Mouse (Mus musculus): Measurements from ENCODE around the gene Smco3.

Gene Smco3

GRCm38 (mm10) chr6:136845706-136846480 lies 10.6 kb upstream of the Smco3 start:
- DNase-seq = no peak

GRCm38 (mm10) chr6:136844903-136845302 lies 9.7 kb upstream of the Smco3 start:
- DNase-seq = no peak

- DNase-seq = no peak
Measured at GRCm38 (mm10) chr6:136837323-136837722, 2.1 kb upstream of the Smco3 start.

DNA sequence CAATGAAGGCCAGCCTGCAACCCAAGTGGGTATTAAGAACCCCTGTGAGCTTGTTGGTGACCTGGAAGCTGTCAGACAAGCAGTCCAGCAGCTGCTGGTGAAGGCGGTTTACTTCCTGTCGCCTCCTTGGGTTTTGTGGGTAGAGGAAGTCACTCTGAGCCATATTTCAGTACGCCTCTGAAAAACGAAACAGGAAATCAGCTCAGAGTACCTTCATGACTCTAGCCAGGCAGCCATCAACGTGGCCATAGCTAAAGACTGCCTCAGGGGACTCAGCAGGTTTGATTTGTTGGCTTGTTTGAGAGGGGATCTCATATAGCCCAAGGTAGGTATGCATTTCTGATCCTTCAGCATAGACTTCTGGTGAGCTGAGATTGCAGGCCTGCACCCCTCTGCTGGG lies 3.5 kb downstream of the Smco3 start:
- peak; percentile 42 to 54 for DNase-seq

GRCm38 (mm10) chr6:136828681-136829080 lies 6.6 kb downstream of the Smco3 start:
- no peak for DNase-seq

DNA sequence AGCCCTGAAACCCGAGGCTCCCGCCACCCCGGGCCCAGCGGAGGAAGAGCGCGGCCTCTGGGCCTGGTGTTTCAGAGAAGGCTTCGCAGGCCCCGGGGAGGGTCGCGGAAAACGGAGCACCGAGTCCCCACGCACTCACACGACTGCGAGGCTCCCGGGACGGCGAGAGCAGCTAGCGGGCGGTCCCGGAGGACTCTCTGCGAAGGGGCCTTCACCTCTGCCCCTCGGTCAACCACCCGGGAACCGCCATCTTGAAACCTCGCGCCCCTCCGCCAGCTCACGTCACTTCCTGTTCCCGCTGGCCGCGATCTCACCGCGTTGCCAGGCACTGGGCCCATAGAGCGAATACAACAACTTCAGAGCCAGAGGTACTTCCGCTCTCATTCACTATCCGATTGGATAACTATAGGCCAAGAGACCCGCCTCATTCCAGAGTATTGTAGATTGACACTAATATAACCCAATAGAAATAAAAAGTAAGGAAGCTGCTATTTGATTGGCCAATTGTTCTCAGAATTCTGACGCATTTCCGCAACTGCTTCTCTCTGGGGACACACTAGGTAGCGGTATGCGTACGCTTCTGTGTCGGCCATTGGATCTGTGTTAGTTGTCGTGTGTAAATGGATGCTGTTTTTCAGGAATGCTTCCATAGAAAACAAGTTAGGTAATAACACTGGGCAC lies 7.2 kb downstream of the Smco3 start, which contains the start of gene Wbp11:
Gene Wbp11, minus strand, starts transcription at position 353 of the 681 bp plus-strand sequence.
- DNase-seq = peak; percentile 90 to 94

- no peak for DNase-seq
Measured at GRCm38 (mm10) chr6:136827516-136827880, 7.8 kb downstream of the Smco3 start, which contains the start of gene BC049715. Gene BC049715, plus strand, starts transcription at chr6:136827626.

GRCm38 (mm10) chr6:136827116-136827515 lies 8.1 kb downstream of the Smco3 start:
- DNase-seq = no peak

DNA sequence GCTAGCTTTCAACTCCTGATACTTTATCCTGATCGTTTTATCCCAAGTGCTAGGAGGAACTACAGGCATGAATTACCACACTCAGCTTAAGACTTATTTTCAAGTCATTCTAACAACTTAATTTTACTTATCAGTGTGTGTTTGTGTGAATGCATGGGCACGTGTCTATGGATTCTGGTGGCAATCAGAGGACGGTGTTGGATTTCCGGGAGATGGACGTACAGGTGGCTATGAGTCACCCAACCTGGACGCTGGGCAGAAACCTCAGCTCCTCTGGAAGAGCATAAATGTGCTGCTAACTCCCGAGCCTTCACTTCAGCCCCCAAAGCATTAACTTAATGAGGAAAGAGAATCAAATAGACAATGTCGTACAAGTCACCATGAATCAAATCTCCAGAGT lies 10.3 kb downstream of the Smco3 start:
- DNase-seq = no peak

- DNase-seq = no peak
Measured at GRCm38 (mm10) chr6:136821086-136821485, 14.2 kb downstream of the Smco3 start.

DNA sequence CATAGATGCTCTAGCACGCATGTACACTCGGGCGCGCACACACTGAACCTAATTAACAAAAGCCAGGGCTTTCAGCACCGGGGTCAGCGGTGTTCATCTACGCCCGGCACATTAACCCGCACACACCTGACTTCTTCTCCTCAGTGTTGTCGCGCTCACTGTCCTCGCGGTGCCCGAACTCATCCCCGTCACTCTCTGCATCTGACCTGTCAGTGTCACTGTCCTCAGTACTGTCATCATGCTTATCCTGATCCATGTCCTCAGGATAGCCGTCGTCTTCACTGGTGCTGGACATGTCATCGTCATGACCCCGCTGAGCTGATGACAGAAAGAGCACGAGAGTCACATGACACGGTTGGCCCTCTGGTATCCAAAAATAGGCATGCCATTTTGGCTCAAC lies 14.9 kb downstream of the Smco3 start:
- DNase-seq = no peak

DNA sequence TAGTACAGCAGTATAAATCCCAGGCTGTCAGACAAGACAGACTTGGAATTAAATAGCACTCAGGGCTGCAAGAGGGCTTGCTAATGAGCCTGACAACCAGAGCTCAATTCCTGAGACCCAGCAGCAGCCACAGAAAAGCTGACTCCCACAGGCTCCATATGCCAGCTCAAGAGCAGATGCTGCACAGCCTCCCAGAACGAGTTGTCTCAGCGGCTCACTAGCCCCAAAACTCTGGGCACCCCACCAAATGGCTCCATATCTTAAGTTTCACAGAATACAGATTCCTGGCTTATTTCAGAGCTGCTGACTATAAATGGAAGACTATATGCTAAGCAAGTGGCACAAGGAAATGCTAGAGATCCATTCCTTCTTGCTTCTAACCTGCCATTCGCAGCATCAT lies 17.7 kb downstream of the Smco3 start:
- no peak for DNase-seq

DNA sequence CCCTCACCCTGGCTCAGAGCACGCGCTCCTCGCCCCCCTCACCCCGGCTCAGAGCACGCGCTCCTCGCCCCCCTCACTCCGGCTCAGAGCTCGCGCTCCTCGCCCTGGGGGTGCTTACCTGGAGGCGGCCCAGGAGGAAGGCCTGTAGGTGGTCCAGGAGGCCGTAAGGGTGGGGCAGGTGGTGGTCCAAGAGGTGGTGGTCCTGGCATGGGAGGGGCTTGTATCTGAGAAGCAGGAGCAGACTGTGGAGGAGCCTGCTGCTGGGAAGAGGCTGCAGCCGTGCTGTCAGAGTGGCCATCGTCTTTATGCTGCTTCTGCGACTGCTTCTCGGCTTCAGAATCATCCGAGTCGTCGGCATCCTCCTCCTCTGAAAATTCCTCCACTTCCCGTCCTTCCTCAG lies 18.4 kb downstream of the Smco3 start:
- DNase-seq = no peak

- DNase-seq = no peak
Measured at GRCm38 (mm10) chr6:136815381-136815780, 19.9 kb downstream of the Smco3 start.

DNA sequence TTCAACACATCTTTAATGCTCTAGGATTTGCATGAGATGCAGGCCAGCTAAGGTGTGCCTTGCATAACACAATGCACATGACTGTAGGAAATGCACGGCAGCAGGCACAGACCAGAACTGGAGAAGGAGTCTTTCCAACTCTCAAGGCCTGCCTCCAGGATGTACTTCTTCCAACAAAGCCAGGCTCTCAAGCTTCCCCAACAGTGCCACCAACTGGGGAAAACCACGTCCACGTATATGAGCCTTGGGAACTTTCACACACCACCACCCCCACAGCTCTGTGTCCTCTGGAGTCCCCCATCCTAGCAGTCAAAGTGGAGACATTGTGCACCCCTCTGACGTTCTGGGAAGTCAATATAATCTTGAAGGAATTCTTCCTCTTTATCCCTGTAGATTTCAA lies 22.1 kb downstream of the Smco3 start:
- no peak for DNase-seq

DNA sequence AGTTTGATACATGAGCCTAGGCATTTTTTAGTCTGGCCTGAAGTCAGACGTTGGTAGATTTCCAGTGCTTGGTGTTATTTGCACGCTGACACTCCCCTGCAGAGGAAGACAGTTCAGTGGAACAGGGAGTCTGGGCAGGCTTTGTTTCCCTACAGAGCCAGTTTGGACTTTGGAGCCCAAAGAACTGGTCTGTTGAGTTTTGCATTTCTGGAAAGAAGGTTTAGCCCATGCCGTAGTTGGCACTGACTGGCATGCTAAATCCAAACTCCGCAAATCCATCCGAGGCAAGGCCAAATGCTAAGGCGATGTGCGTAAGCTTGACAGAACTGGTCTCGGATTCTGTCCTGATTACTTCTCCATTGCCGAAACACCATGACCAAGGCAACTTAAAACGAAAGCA lies 24.1 kb downstream of the Smco3 start:
- DNase-seq = no peak

- no peak for DNase-seq
Measured at GRCm38 (mm10) chr6:136809673-136810072, 25.6 kb downstream of the Smco3 start.

DNA sequence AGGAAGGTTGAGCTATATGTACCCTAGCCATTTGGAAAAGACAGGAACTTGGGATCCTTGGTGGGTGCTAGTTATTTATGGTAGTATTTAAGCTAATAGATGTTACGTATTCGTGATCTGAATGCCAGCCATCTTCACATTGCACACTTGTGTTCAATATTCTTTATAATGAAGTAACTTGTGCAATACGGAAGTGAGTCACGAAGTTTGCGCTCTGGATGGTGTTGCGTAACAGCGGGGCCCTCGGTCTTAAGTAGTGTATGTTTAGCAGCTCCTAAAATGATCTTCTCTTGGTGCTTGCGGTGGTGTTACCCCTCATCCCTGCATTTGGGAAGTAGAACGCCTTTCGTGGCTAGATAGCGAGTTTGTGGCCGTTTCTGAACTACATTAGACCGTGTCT lies 26.2 kb downstream of the Smco3 start:
- peak in 1 of 2 experiments; percentile 29 for DNase-seq

- peak in 1 of 2 experiments; percentile 36 for DNase-seq
Measured at GRCm38 (mm10) chr6:136808631-136809046, 26.6 kb downstream of the Smco3 start.

GRCm38 (mm10) chr6:136808014-136808417 lies 27.2 kb downstream of the Smco3 start, which contains the start of gene H2afj:
Gene H2afj, plus strand, starts transcription at chr6:136808244.
- DNase-seq = peak; percentile 99

DNA sequence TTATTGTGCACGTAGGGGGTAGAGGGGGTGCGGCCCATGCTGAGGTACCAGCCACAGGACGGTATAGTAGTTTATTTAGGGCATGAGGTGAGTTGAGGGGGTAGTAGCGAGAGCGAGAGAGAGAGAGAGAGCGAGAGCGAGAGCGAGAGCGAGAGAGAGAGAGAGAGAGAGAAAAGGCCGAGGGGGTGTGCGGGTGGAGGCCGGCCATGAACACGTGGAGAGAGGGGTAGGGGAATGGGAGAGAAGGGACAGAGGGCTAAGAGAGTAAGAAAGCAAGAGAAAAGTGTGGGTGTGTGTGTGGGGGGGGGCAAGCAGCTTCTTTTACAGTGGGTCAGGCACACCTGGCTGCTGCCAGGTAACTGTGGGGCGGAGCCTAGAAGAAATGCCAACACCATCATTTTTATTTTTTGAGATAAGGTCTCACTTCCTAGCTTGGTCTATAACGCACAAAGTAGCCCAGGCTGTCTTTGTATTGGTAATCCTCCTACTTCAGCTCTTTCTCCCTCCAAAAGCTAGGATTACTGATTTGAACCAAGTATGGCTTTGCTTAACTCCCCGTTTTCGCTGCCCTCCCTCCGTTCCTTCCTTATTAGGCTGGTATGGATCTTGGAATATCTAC lies 27.7 kb downstream of the Smco3 start:
- no peak for DNase-seq

DNA sequence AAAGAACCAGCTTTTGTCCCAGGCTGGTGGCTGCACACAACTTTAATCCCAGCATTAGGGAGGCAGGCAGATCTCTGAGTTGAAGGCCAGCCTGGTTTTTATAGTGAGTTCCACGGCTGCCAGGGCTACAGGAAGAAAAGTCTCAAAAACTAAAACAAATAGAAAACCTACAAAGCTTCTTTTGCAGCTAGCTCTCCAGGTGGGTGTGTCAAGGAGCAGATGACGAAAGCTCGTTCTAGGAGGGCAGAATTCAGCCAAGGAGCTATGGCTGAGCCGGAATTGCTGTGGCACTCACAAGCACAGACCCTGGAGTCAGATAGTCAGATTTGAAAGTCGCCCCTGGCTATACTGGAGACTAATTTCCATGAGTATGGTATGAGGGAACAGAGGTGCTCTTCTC lies 28.4 kb downstream of the Smco3 start:
- no peak for DNase-seq

DNA sequence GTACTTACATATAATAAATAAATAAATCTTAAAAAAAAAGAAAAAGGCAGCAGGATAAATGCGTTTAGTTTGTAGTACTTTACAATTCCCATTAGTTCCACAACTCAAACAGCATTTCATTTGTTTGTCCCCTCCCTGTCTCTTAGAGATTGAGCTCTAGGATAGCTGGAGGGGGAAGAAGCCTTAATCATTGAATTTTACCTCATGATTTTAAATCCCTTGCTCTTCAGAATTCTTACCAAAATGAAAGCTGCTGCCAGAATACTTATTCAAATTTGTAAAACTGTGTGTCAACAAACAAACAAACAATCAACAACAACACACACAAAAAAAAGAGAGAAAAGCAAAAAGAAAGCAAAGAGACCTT lies 29.9 kb downstream of the Smco3 start:
- no peak for DNase-seq
